14 mouse cellular contexts compared by ENCODE assay signal in the genomic region with DNA sequence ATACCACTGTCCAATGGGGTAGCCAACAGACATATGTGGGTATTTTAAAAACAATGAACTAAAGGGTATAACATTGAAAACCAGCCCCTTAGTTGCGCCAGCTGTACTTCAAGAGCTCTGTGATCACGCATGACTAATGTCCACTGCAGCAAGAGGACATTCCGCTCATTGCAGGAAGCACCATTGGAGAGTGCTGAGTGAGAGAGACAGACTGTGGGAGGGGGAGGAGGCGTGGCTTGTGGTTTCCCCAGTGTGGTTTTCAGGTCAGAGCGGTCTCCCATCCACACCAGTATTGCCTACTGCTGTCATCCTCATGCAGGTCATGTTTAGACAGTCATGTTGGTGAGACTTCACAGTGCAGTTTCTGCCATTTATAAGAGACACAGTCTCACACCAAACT. TPM values are rescaled to one million over a fixed set of nuclear protein-coding genes. Genes with fewer than 3 reads are reported as not detected.
DNase-seq lines count a peak whose midpoint lies in the region; ATAC-seq and TF ChIP-seq lines count a peak whose summit lies in the region.
"Had no signal": no experiment of that assay in that cellular context is flagged by ENCODE, and none has a peak within 500 bp of the region (broad histone marks: within the 10 kb centered on the region; RNA-seq: fewer than 3 reads in every experiment).

No protein-coding gene starts in this region.

- ATAC-seq in hematopoietic stem cell, adult 5-6 weeks (replicated peaks in 1 of 2; ENCODE audit: insufficient read depth in 1 of 2, low FRiP score in 2 of 2, low TSS enrichment in 1 of 2, low read depth in 1 of 2, poor library complexity in 2 of 2, severe bottlenecking in 2 of 2): peak; percentile 27 to 39; a peak in 3 of 4 replicates
- ATAC-seq in midbrain, embryonic 13.5 days: no peak
- ATAC-seq: inflammation-experienced regulatory T-cells, adult 6 months had no signal

- H3K4me2 ChIP-seq in midbrain, embryonic 13.5 days (replicated peaks): no peak overlapping the region
- H3K4me2 ChIP-seq: embryonic facial prominence, embryonic 13.5 days; heart, embryonic 11.5 days; liver, embryonic 15.5 days had no signal

- no peaks in the 10 kb centered on the region for H3K36me3 ChIP-seq in kidney, adult 2 months (ENCODE audit: control insufficient read depth, insufficient read depth, low read length)
- H3K36me3 ChIP-seq in midbrain, embryonic 13.5 days: no peaks in the 10 kb centered on the region
- H3K36me3 ChIP-seq: embryonic facial prominence, embryonic 13.5 days; liver, embryonic 15.5 days had no signal

- no peak for TF ChIP-seq CTCF in kidney, adult 2 months (conservative IDR thresholded peaks at IDR 0.05; ENCODE audit: insufficient read depth, insufficient read length, low read depth, low read length)
- TF ChIP-seq CTCF in cerebellum, adult 2 months (IDR thresholded peaks at IDR 0.05; ENCODE audit: borderline replicate concordance, insufficient read depth, low read depth, low read length): no peak

- H3K27me3 ChIP-seq in kidney, adult 2 months (replicated peaks; ENCODE audit: control insufficient read depth, insufficient read depth, low read length): no peaks in the 10 kb centered on the region
- no peaks in the 10 kb centered on the region for H3K27me3 ChIP-seq in cerebellum, adult 2 months (ENCODE audit: control insufficient read depth, insufficient read depth, low read length)
- H3K27me3 ChIP-seq in midbrain, embryonic 13.5 days: no peaks in the 10 kb centered on the region
- H3K27me3 ChIP-seq: embryonic facial prominence, embryonic 13.5 days; liver, embryonic 15.5 days had no signal

- WGBS in kidney, adult 2 months: 26% methylated on average over 5 of the region's 5 CpGs
- WGBS in cerebellum, adult 2 months: 60% methylated on average over 5 of the region's 5 CpGs
- WGBS in midbrain, embryonic 13.5 days: 67% methylated on average over 5 of the region's 5 CpGs

- H3K4me1 ChIP-seq in kidney, adult 2 months (ENCODE audit: control insufficient read depth, insufficient read depth, low read length): peaks cover 3% of the 10 kb centered on the region
- H3K4me1 ChIP-seq in cerebellum, adult 2 months (ENCODE audit: control insufficient read depth, insufficient read depth, low read length): no peaks in the 10 kb centered on the region
- H3K4me1 ChIP-seq in midbrain, embryonic 13.5 days (replicated peaks): peaks cover 5% of the 10 kb centered on the region
- H3K4me1 ChIP-seq: liver, embryonic 15.5 days had no signal

- no peak overlapping the region for H3K9ac ChIP-seq in midbrain, embryonic 13.5 days (replicated peaks)
- H3K9ac ChIP-seq: embryonic facial prominence, embryonic 13.5 days; liver, embryonic 15.5 days had no signal

- H3K4me3 ChIP-seq in kidney, adult 2 months (ENCODE audit: insufficient read depth, low read depth, low read length): no peak overlapping the region
- no peak overlapping the region for H3K4me3 ChIP-seq in cerebellum, adult 2 months (replicated peaks; ENCODE audit: insufficient read depth, low read depth, low read length)
- no peak overlapping the region for H3K4me3 ChIP-seq in midbrain, embryonic 13.5 days (replicated peaks)
- H3K4me3 ChIP-seq: embryonic facial prominence, embryonic 13.5 days; liver, embryonic 15.5 days had no signal

- H3K27ac ChIP-seq in kidney, adult 2 months (ENCODE audit: insufficient read depth, low read depth, low read length): no peak overlapping the region
- no peak overlapping the region for H3K27ac ChIP-seq in cerebellum, adult 2 months (ENCODE audit: insufficient read depth, low read length)
- H3K27ac ChIP-seq in midbrain, embryonic 13.5 days: no peak overlapping the region
- H3K27ac ChIP-seq: embryonic facial prominence, embryonic 13.5 days; liver, embryonic 15.5 days had no signal

- H3K9me3 ChIP-seq in midbrain, embryonic 13.5 days: no peaks in the 10 kb centered on the region
- H3K9me3 ChIP-seq: embryonic facial prominence, embryonic 13.5 days; liver, embryonic 15.5 days had no signal

- DNase-seq in kidney, adult 2 months: peak; percentile 24
- no peak for DNase-seq in kidney, adult 11 months
- peak; percentile 43 for DNase-seq in NIH3T3 (ENCODE audit: low read depth)
- peak; percentile 32 for DNase-seq in lung, postnatal 25 days (ENCODE audit: low spot score)
- DNase-seq in cerebellum, adult 2 months: no peak
- DNase-seq in ovary, postnatal 10 days (ENCODE audit: low spot score): no peak
- DNase-seq: right cerebral cortex, adult 18-20 months had no signal

- no peak for TF ChIP-seq POLR2A in kidney, adult 2 months (IDR thresholded peaks at IDR 0.05; ENCODE audit: low read depth, low read length)
- TF ChIP-seq POLR2A in cerebellum, adult 2 months (IDR thresholded peaks at IDR 0.05; ENCODE audit: borderline replicate concordance, insufficient read depth, low read length): no peak

RNA-seq across cellular contexts. Expression of a gene that starts 12.9 kb away (rescaled TPM):
- polyA plus RNA-seq in kidney, adult 2 months (2012; rRNA removed): not detected in 2 replicates
- total RNA-seq in hematopoietic stem cell, adult 5-6 weeks (2017): not detected in 2 replicates
- not detected in 2 replicates for polyA plus RNA-seq in cerebellum, adult 2 months (2012; rRNA removed)
- not detected in 2 replicates for polyA plus RNA-seq in midbrain, embryonic 13.5 days (2015; fragmentation: Nextera tagmentation; extraction: Ambion mirVana)
- polyA plus RNA-seq: embryonic facial prominence, embryonic 13.5 days; heart, embryonic 11.5 days; inflammation-experienced regulatory T-cells, adult 6 months; liver, embryonic 15.5 days; stomach, embryonic 14.5 days had no signal

RNA-seq across cellular contexts. Expression of a gene that starts 19.2 kb away (rescaled TPM):
- 3.2 and 3.5 TPM in 2 replicates for polyA plus RNA-seq in kidney, adult 2 months (2012; rRNA removed)
- not detected in 2 replicates for total RNA-seq in hematopoietic stem cell, adult 5-6 weeks (2017)
- polyA plus RNA-seq in cerebellum, adult 2 months (2012; rRNA removed): 6.8 and 9.1 TPM in 2 replicates
- 0.19 TPM in 2 replicates for polyA plus RNA-seq in midbrain, embryonic 13.5 days (2015; fragmentation: Nextera tagmentation; extraction: Ambion mirVana)
- polyA plus RNA-seq: inflammation-experienced regulatory T-cells, adult 6 months had no signal

Comparison
In these comparisons a context has a peak if more than half of its experiments do, and no peak if none do; other contexts are left out.
1. DNase-seq: peak in kidney, adult 2 months (single experiment), NIH3T3 (single experiment) and lung, postnatal 25 days (single experiment); none in kidney, adult 11 months (single experiment), cerebellum, adult 2 months (0 of 2) and ovary, postnatal 10 days (single experiment).